Mouse (Mus musculus) cerebellum, adult 2 months (tissue): ENCODE measurements around the gene Wbp2nl.

ENCODE experiments used
- CTCF ChIP-seq: fragments of 200-500 bp; IDR thresholded peaks from 2 replicates; pipeline ENCODE4 v1.5.1; 2011; ENCODE audit warnings: low read depth, mild to moderate bottlenecking, control low read depth, low read length, moderate library complexity, borderline replicate concordance; ENCODE audit not compliant: insufficient read depth
- POLR2A ChIP-seq: fragments of 200-500 bp; IDR thresholded peaks from 2 replicates; pipeline ENCODE4 v1.6.1; 2011; ENCODE audit warnings: low read length, control low read depth, borderline replicate concordance; ENCODE audit not compliant: insufficient read depth

DNA sequence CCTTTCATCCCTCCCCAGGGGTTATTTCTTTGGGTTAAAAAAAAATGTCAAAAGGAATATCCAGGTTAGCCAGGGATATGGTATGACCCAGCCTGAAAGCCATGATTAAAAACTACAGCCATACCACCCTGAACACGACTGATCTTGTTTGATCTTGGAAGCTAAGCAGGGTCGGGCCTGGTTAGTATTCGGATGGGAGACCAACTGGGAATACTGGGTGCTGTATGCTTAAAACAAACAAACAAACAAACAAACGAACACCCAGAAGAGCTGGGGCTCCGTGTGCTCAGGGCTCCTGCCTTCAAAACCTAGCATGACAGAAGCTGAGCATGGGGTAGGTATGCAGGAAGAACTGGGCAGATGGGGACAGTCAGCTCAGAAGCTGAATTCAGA, 43.8 kb downstream of the Wbp2nl start:
- TF ChIP-seq CTCF = no peak
- TF ChIP-seq POLR2A = no peak
